Mouse (Mus musculus): ENCODE measurements around the gene Cradd. TPM values are rescaled to one million over a fixed set of nuclear protein-coding genes. Genes with fewer than 3 reads are reported as not detected.
A peak's percentile ranks its signal among the peaks of the same experiment; 100 is the strongest.

Gene Cradd
- polyA plus RNA-seq (2015; fragmentation: Nextera tagmentation; extraction: Ambion mirVana) = 8.3 and 10.4 TPM in 2 replicates

DNA sequence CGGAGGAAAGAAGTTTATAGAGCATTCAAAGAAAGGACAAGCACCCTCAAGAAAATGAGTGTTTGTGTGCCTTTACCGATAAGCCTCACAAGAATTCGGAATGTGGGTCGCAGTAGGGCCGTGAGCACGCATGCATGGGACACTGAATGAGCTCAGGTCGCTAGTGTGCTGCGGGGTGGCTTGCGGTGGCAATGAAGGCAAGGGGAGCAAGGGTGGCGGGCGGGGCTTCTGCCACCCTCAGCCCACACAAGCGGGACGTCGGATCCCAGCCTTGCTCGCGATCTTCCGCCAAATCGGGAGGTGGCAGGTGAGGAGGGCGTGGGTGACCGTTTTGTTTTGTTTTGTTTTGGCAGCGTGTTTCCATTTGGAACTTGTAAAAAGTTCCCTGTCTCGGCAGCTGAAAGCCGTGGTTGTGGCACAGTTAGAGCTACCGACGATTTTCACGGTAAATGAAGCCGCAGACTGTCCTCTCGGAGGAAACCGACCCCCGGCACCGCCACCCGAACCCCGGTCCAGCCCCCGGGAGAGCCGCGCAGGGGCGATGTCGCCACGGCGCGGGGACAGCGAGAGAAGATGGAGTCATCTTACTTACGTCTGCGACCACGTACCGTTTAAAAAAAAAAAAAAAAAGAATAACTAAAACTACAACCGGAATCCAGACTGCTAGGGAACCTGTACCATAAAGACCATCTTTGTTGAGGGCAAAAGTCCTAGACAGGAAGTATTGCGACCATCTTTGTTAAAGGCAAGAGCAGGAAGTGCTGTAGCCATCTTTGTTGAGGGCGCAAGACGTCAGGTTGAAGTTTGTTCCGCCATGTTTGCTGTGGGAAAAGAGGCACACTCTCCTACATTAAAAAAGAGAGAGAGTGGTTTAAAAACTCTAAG lies at the start of gene Cradd:
Gene Cradd (minus strand): TSS at position 741 of the 885 bp plus-strand sequence.
- H3K9ac ChIP-seq (replicated peaks; ENCODE audit: low read depth, low read length) = peak within 1 kb of the TSS; percentile 73
- H3K9me3 ChIP-seq (ENCODE audit: control insufficient read depth, low read length) = no peaks in the 10 kb centered on the region
- peak within 1 kb of the TSS; percentile 96 for H3K27ac ChIP-seq (ENCODE audit: low read length)
- ATAC-seq = peak; percentile 87
- peaks cover 16% of the 10 kb centered on the region for H3K4me1 ChIP-seq (replicated peaks; ENCODE audit: control insufficient read depth, insufficient read depth, low read length)
- peak within 1 kb of the TSS; percentile 72 for H3K4me3 ChIP-seq (replicated peaks; ENCODE audit: low read length)
- H3K4me2 ChIP-seq (ENCODE audit: low read length) = peak within 1 kb of the TSS; percentile 53
- H3K36me3 ChIP-seq (ENCODE audit: control insufficient read depth, insufficient read depth) = no peaks in the 10 kb centered on the region
- WGBS = under 1% methylated on average over 51 of the region's 51 CpGs
- no peaks in the 10 kb centered on the region for H3K27me3 ChIP-seq (replicated peaks; ENCODE audit: control insufficient read depth, insufficient read depth, low read length)

DNA sequence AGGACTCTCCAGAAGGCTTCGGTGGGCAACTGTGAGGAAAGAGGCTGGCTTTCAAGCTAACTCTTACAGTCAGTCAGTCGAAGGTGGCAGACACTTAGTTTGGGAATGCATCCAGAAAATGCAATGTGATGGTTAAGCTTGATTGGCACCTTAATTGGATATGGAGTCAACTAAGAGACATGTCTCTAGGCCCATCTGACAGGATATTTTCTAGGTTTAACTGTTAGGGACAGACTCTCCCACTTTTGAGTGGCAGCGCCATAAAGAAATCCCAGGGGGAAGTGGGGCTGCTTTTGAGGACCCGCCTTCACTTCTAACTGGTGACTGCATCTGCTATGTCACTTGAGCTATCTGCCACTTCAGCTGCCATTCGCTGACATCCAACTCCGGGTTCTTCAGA lies 49.4 kb upstream of the Cradd start:
- Histone ChIP-seq H3K9me3 (ENCODE audit: control insufficient read depth, low read length) (0 out of 2 replicates have a peak, but pooled peaks cover 2% of the 10 kb centered on the region), H3K4me3 (replicated peaks; ENCODE audit: low read length) (no peak overlapping the region), H3K27me3 (replicated peaks; ENCODE audit: control insufficient read depth, insufficient read depth, low read length) (no peaks in the 10 kb centered on the region), H3K4me2 (ENCODE audit: low read length) (no peak overlapping the region), H3K9ac (replicated peaks; ENCODE audit: low read depth, low read length) (no peak overlapping the region), H3K36me3 (ENCODE audit: control insufficient read depth, insufficient read depth) (no peaks in the 10 kb centered on the region), H3K4me1 (replicated peaks; ENCODE audit: control insufficient read depth, insufficient read depth, low read length) (no peaks in the 10 kb centered on the region), H3K27ac (ENCODE audit: low read length) (no peak overlapping the region)
- 67% methylated on average over 6 of the region's 6 CpGs for WGBS
- ATAC-seq = peak; percentile 87

DNA sequence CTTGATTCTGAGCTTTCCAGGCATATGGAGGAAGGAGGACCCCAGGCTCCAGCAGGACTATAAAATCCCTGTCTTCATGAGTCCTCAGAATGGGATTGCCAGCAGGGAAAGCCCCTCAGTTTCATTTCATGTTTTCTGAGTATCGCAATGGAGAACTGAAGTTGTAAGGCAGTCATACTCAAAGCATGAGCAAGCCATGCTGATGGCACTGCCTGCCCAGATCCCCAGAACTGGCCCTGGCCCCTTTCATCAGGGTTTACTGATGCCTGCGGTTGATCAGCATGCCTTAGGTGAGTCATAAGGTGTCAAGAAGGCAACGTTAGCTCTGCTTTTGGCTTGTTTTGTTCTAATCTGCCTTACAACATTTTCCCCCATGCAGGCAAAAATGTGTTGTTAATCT lies 48.0 kb upstream of the Cradd start:
- H3K27me3 ChIP-seq (replicated peaks; ENCODE audit: control insufficient read depth, insufficient read depth, low read length) = no peaks in the 10 kb centered on the region
- no peak overlapping the region for H3K9ac ChIP-seq (replicated peaks; ENCODE audit: low read depth, low read length)
- 86% methylated on average over 3 of the region's 3 CpGs for WGBS
- 0 out of 2 replicates have a peak, but pooled peaks cover 2% of the 10 kb centered on the region for H3K9me3 ChIP-seq (ENCODE audit: control insufficient read depth, low read length)
- no peaks in the 10 kb centered on the region for H3K36me3 ChIP-seq (ENCODE audit: control insufficient read depth, insufficient read depth)
- H3K4me2 ChIP-seq (ENCODE audit: low read length) = no peak overlapping the region
- no peak overlapping the region for H3K4me3 ChIP-seq (replicated peaks; ENCODE audit: low read length)
- ATAC-seq = no peak
- H3K4me1 ChIP-seq (replicated peaks; ENCODE audit: control insufficient read depth, insufficient read depth, low read length) = no peaks in the 10 kb centered on the region
- H3K27ac ChIP-seq (ENCODE audit: low read length) = no peak overlapping the region

DNA sequence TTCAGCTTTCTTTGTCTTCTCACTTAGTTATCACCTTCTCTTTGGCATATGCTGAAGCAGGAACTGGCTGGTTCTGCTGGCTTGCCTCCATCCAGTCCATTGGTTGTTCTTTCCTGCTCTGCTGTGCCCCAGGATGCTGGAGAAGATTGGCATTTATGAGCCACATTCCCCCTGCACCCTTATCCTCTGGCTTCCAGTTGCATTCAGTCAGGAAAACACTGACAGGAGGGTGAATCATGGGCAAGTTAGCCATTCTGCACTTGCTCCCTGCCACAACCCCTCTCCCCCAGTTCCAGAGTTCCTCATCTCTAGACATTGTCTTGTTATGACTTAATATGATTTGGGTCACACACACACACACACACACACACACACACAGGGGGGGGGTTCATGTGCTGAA lies 45.3 kb upstream of the Cradd start:
- no peaks in the 10 kb centered on the region for H3K27me3 ChIP-seq (replicated peaks; ENCODE audit: control insufficient read depth, insufficient read depth, low read length)
- H3K4me2 ChIP-seq (ENCODE audit: low read length) = no peak overlapping the region
- H3K9me3 ChIP-seq (ENCODE audit: control insufficient read depth, low read length) = 0 out of 2 replicates have a peak, but pooled peaks cover 2% of the 10 kb centered on the region
- H3K4me1 ChIP-seq (replicated peaks; ENCODE audit: control insufficient read depth, insufficient read depth, low read length) = no peaks in the 10 kb centered on the region
- H3K36me3 ChIP-seq (ENCODE audit: control insufficient read depth, insufficient read depth) = no peaks in the 10 kb centered on the region
- no peak for ATAC-seq
- no peak overlapping the region for H3K9ac ChIP-seq (replicated peaks; ENCODE audit: low read depth, low read length)
- no peak overlapping the region for H3K4me3 ChIP-seq (replicated peaks; ENCODE audit: low read length)
- no peak overlapping the region for H3K27ac ChIP-seq (ENCODE audit: low read length)

DNA sequence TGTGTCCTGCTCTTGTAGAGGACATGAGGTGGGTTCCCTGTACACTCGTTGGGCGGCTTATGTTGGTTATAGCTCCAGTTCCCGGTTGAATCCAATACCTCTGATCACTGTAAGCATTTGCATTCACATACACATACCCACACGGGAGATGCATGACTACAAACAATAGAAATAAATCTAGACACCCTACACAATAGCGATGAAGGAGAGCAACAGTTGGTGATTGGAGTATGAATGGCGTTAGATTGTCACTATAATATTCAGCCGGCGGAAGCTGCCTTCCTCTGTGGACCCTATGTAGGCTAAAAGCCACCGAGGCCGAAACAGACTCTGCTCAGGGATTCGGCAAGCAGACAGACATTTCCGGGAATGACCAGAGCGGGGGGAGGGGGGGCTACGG lies 44.2 kb upstream of the Cradd start:
- no peak overlapping the region for H3K9ac ChIP-seq (replicated peaks; ENCODE audit: low read depth, low read length)
- H3K36me3 ChIP-seq (ENCODE audit: control insufficient read depth, insufficient read depth) = no peaks in the 10 kb centered on the region
- H3K27me3 ChIP-seq (replicated peaks; ENCODE audit: control insufficient read depth, insufficient read depth, low read length) = no peaks in the 10 kb centered on the region
- no peaks in the 10 kb centered on the region for H3K4me1 ChIP-seq (replicated peaks; ENCODE audit: control insufficient read depth, insufficient read depth, low read length)
- no peak overlapping the region for H3K27ac ChIP-seq (ENCODE audit: low read length)
- no peak overlapping the region for H3K4me2 ChIP-seq (ENCODE audit: low read length)
- 88% methylated on average over 14 of the region's 14 CpGs for WGBS
- no peak overlapping the region for H3K4me3 ChIP-seq (replicated peaks; ENCODE audit: low read length)
- 0 out of 2 replicates have a peak, but pooled peaks cover 2% of the 10 kb centered on the region for H3K9me3 ChIP-seq (ENCODE audit: control insufficient read depth, low read length)
- ATAC-seq = no peak

DNA sequence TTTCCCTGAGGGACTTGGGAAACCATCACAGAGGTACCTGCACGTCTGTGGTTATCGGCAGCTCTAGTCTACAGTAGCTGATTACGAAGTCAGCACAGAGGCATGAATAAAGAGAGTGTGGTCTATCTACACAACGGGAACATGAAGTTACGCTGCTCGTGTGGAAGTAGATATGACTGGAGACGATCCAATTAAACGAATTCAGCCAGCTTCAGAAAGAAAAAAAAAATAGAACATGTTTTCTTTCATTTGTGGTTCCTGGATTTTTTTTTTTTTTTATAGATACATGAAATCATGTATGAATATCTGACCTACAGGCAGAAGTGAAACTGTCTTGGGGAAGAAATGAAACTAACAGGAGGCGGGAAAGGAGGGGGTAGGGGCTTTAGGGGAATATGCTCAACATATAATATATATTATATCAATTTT lies 43.7 kb upstream of the Cradd start:
- no peak for ATAC-seq
- no peak overlapping the region for H3K4me3 ChIP-seq (replicated peaks; ENCODE audit: low read length)
- H3K27ac ChIP-seq (ENCODE audit: low read length) = 0 out of 2 replicates have a peak overlapping the region, but pooled peaks have one; percentile 17
- no peaks in the 10 kb centered on the region for H3K4me1 ChIP-seq (replicated peaks; ENCODE audit: control insufficient read depth, insufficient read depth, low read length)
- H3K9me3 ChIP-seq (ENCODE audit: control insufficient read depth, low read length) = 0 out of 2 replicates have a peak, but pooled peaks cover 2% of the 10 kb centered on the region
- no peaks in the 10 kb centered on the region for H3K27me3 ChIP-seq (replicated peaks; ENCODE audit: control insufficient read depth, insufficient read depth, low read length)
- H3K36me3 ChIP-seq (ENCODE audit: control insufficient read depth, insufficient read depth) = no peaks in the 10 kb centered on the region
- 73% methylated on average over 9 of the region's 9 CpGs for WGBS
- no peak overlapping the region for H3K4me2 ChIP-seq (ENCODE audit: low read length)
- H3K9ac ChIP-seq (replicated peaks; ENCODE audit: low read depth, low read length) = no peak overlapping the region

DNA sequence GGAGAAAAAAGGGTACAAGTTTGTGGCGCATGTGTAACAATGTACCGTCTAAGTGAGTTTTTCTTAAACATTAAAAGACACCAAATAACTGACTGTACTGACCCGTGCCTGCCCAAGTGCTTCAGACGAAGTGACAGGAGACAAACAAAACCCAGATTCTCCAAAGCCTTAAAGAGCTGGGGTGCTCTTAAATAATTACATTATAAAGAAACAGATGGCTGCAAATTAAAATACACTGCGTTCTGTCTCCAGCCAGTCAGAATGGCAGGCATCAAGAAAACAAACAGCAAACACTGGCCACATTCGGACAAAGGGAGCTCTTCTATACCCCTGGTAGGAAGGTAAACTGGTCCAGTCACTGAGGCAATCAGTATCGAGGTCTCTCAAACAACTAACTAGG lies 43.3 kb upstream of the Cradd start:
- Histone ChIP-seq H3K4me1 (replicated peaks; ENCODE audit: control insufficient read depth, insufficient read depth, low read length) (no peaks in the 10 kb centered on the region), H3K9me3 (ENCODE audit: control insufficient read depth, low read length) (0 out of 2 replicates have a peak, but pooled peaks cover 2% of the 10 kb centered on the region), H3K36me3 (ENCODE audit: control insufficient read depth, insufficient read depth) (no peaks in the 10 kb centered on the region), H3K4me3 (replicated peaks; ENCODE audit: low read length) (no peak overlapping the region), H3K27ac (ENCODE audit: low read length) (0 out of 2 replicates have a peak overlapping the region, but pooled peaks have one; percentile 17), H3K4me2 (ENCODE audit: low read length) (no peak overlapping the region), H3K27me3 (replicated peaks; ENCODE audit: control insufficient read depth, insufficient read depth, low read length) (no peaks in the 10 kb centered on the region), H3K9ac (replicated peaks; ENCODE audit: low read depth, low read length) (no peak overlapping the region)
- no peak for ATAC-seq
- WGBS = 43% methylated on average over 7 of the region's 7 CpGs

DNA sequence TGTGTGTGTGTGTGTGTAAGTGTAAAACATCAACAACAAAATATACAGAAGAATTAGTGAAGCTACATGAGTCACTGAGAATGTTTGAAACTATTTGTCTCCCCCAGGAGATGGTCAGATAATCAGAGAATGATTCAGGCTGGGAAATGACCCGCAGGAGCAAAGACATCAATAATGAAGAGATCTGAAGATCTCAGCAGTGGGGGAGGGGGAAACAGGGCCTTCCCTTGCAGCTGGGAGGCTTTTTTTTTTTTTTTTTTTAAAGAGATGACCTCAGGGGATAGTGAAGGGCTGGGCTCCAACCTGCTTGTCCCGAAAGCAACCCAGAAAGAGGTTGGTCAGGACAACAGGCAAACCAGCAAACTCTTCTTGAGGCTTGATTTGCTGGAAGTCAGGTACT lies 38.4 kb upstream of the Cradd start:
- Histone ChIP-seq H3K27me3 (replicated peaks; ENCODE audit: control insufficient read depth, insufficient read depth, low read length) (no peaks in the 10 kb centered on the region), H3K4me3 (replicated peaks; ENCODE audit: low read length) (no peak overlapping the region), H3K27ac (ENCODE audit: low read length) (no peak overlapping the region), H3K4me1 (replicated peaks; ENCODE audit: control insufficient read depth, insufficient read depth, low read length) (no peaks in the 10 kb centered on the region), H3K4me2 (ENCODE audit: low read length) (no peak overlapping the region), H3K36me3 (ENCODE audit: control insufficient read depth, insufficient read depth) (no peaks in the 10 kb centered on the region), H3K9ac (replicated peaks; ENCODE audit: low read depth, low read length) (no peak overlapping the region), H3K9me3 (ENCODE audit: control insufficient read depth, low read length) (no peaks in the 10 kb centered on the region)
- WGBS = 50% methylated on average over 2 of the region's 2 CpGs
- ATAC-seq = no peak

DNA sequence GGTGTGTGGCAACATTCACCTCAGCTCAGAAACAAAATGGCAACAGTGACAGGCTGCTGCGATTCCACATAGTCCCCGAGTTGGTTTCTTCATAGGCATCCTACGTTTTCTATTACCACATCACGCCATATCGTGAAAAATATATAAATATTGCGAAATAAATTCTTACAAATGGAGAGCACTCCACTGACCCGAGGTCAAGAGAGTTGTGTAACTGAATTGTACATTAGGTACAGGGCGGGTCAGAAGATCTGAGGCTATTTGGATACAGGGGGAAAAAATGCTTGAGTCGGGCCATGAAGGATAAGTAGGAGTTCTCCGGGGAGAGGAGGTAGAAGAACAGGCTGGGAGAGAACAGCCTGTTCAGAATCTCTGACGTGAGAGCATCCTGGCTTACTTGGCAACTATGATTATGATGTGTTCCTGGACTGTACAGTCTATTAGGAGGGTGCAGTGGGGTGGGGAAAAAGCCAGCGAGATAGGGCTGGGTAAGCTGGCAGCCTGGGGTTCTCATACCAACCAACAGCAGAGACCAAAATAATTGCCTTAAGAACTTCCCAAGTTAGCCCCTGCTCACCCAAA lies 37.4 kb upstream of the Cradd start:
- Histone ChIP-seq H3K27ac (ENCODE audit: low read length) (no peak overlapping the region), H3K9me3 (ENCODE audit: control insufficient read depth, low read length) (no peaks in the 10 kb centered on the region), H3K27me3 (replicated peaks; ENCODE audit: control insufficient read depth, insufficient read depth, low read length) (no peaks in the 10 kb centered on the region), H3K36me3 (ENCODE audit: control insufficient read depth, insufficient read depth) (no peaks in the 10 kb centered on the region), H3K4me3 (replicated peaks; ENCODE audit: low read length) (no peak overlapping the region), H3K4me2 (ENCODE audit: low read length) (no peak overlapping the region), H3K9ac (replicated peaks; ENCODE audit: low read depth, low read length) (no peak overlapping the region), H3K4me1 (replicated peaks; ENCODE audit: control insufficient read depth, insufficient read depth, low read length) (no peaks in the 10 kb centered on the region)
- no peak for ATAC-seq
- WGBS = 92% methylated on average over 12 of the region's 12 CpGs
